Mouse (Mus musculus) liver, embryonic 14.5 days (tissue): ENCODE data around the gene Speg. TPM values are rescaled to one million over a fixed set of nuclear protein-coding genes. Genes with fewer than 3 reads are reported as not detected.

Source experiments
- ATAC-seq: fragments of 200-750 bp; cut with Nextera tagmentation; 2 replicates; pipeline ENCODE4 v1.8.0; 2017; ENCODE audit warnings: moderate number of reproducible peaks, mild to moderate bottlenecking, moderate library complexity; ENCODE audit not compliant: insufficient read depth
- DNase-seq, 3 experiments: peaks; one replicate each; pipeline ENCODE4 v3.0.0-alpha.2; 2012 to 2013; ENCODE audit warnings: low read depth in 3 of 3, low spot score in 3 of 3
- H3K27ac ChIP-seq: fragments of 300-500 bp; sonication (generic); 2 replicates; pipeline ENCODE4 v1.5.1; 2014; ENCODE audit warnings: moderate library complexity, mild to moderate bottlenecking, control low read depth, inconsistent platforms
- H3K27me3 ChIP-seq: fragments of 300-500 bp; sonication (generic); 2 replicates; pipeline ENCODE4 v1.6.1; 2014; ENCODE audit warnings: mild to moderate bottlenecking, low read length, moderate library complexity; ENCODE audit not compliant: control insufficient read depth, insufficient read depth
- H3K36me3 ChIP-seq: fragments of 300-500 bp; sonication (generic); replicated peaks from 2 replicates; pipeline ENCODE4 v1.6.1; 2014; ENCODE audit warnings: low read depth; ENCODE audit not compliant: control insufficient read depth, insufficient read depth
- H3K4me1 ChIP-seq, 2 experiments: fragments of 200-500 bp in 1 of 2; fragments of 300-500 bp in 1 of 2; sonication (generic) in 1 of 2; replicated peaks; 2 replicates each; pipeline ENCODE4 v1.6.1; 2012 to 2014; ENCODE audit warnings: antibody characterized with exemption in 1 of 2, inconsistent platforms in 1 of 2, low read length in 1 of 2; ENCODE audit not compliant: control insufficient read depth in 2 of 2, insufficient read depth in 2 of 2
- H3K4me2 ChIP-seq: fragments of 300-500 bp; sonication (generic); 2 replicates; pipeline ENCODE4 v1.6.1; 2014; ENCODE audit warnings: low read depth, mild to moderate bottlenecking, control low read depth, moderate library complexity
- H3K4me3 ChIP-seq, 2 experiments: fragments of 200-500 bp in 1 of 2; fragments of 300-500 bp in 1 of 2; sonication (generic) in 1 of 2; 2 replicates each; pipeline ENCODE4 v1.5.1; 2012 to 2014; ENCODE audit warnings: low read depth in 2 of 2, low read length in 2 of 2, mild to moderate bottlenecking in 2 of 2, control low read depth in 1 of 2, inconsistent platforms in 1 of 2, moderate library complexity in 1 of 2; ENCODE audit not compliant: insufficient read depth in 1 of 2
- H3K9ac ChIP-seq: fragments of 300-500 bp; sonication (generic); replicated peaks from 2 replicates; pipeline ENCODE4 v1.6.1; 2014; ENCODE audit warnings: mild to moderate bottlenecking, control low read depth, moderate library complexity
- H3K9me3 ChIP-seq: fragments of 300-500 bp; sonication (generic); 2 replicates; pipeline ENCODE4 v1.6.1; 2016; ENCODE audit warnings: low read length, mixed read lengths; ENCODE audit not compliant: control insufficient read depth
- CTCF ChIP-seq: IDR thresholded peaks from 2 replicates; pipeline ENCODE4 v1.5.1; 2016; ENCODE audit warnings: antibody characterized with exemption, low read depth, control low read depth
- EP300 ChIP-seq: IDR thresholded peaks from 2 replicates; pipeline ENCODE4 v1.6.1; 2016; ENCODE audit warnings: antibody characterized with exemption, low read depth
- WGBS: fragments of 180-500 bp; shearing (Covaris S2); extraction: QIAGEN DNeasy Blood & Tissue Kit; methylation state at CpG from one replicate; pipeline ENCODE4 v1.1.7; 2014; ENCODE audit not compliant: insufficient replicate concordance; 5-methylcytosine and 5-hydroxymethylcytosine counted together
- polyA plus RNA-seq, 2 experiments: library from polyadenylated mRNA; depleted of rRNA in 1 of 2; stranded (reverse) in 1 of 2; unstranded in 1 of 2; fragments of >200 nt; fragmentation: Nextera tagmentation in 1 of 2; extraction: Ambion mirVana in 1 of 2; gene quantifications; 2 replicates each; pipeline versions ENCODE4 v1.2.1 to v1.2.3; 2012 to 2014

Speg gene
- polyA plus RNA-seq, 2 experiments: 8.4 to 8.5 TPM

GRCm38 (mm10) chr1:75421794-75422193 is 46.7 kb downstream of the Speg start:
- Histone ChIP-seq H3K9me3 (no peaks in the 10 kb centered on the region), H3K4me1 (no peaks in the 10 kb centered on the region), H3K9ac (no peak overlapping the region), H3K4me3 (no peak overlapping the region), H3K27me3 (peaks cover 46% of the 10 kb centered on the region), H3K4me2 (no peak overlapping the region), H3K36me3 (no peaks in the 10 kb centered on the region), H3K27ac (no peak overlapping the region)
- TF ChIP-seq EP300 (no peak), CTCF (no peak)
- DNase-seq (no peak), ATAC-seq (no peak)
- WGBS: 8% methylated on average over 19 of the region's 20 CpGs

- no peaks in the 10 kb centered on the region for H3K36me3 ChIP-seq
- H3K9me3 ChIP-seq: no peaks in the 10 kb centered on the region
- H3K27ac ChIP-seq: no peak overlapping the region
- TF ChIP-seq EP300 (no peak), CTCF (no peak)
- DNase-seq: no peak
- no peak overlapping the region for H3K4me3 ChIP-seq
- H3K4me1 ChIP-seq: no peaks in the 10 kb centered on the region
- no peak for ATAC-seq
- H3K4me2 ChIP-seq: no peak overlapping the region
- peaks cover 46% of the 10 kb centered on the region for H3K27me3 ChIP-seq
- no peak overlapping the region for H3K9ac ChIP-seq
- 4% methylated on average over 32 of the region's 32 CpGs for WGBS
Observed at GRCm38 (mm10) chr1:75422216-75422822, 47.2 kb downstream of the Speg start.

- H3K4me1 ChIP-seq: no peaks in the 10 kb centered on the region
- H3K36me3 ChIP-seq: no peaks in the 10 kb centered on the region
- 1% methylated on average over 71 of the region's 71 CpGs for WGBS
- H3K9me3 ChIP-seq: no peaks in the 10 kb centered on the region
- TF ChIP-seq CTCF (no peak), EP300 (no peak)
- peak overlapping the region; percentile 40 for H3K4me2 ChIP-seq
- no peak overlapping the region for H3K9ac ChIP-seq
- DNase-seq: no peak
- H3K27me3 ChIP-seq: peaks cover 46% of the 10 kb centered on the region
- 0 out of 4 replicates have a peak overlapping the region, but pooled peaks of 1 of the 2 experiments have one; percentile 18 for H3K4me3 ChIP-seq
- no peak for ATAC-seq
- no peak overlapping the region for H3K27ac ChIP-seq
Observed at GRCm38 (mm10) chr1:75422823-75423471, 47.9 kb downstream of the Speg start.

- Histone ChIP-seq H3K4me3 (no peak overlapping the region), H3K4me1 (no peaks in the 10 kb centered on the region), H3K36me3 (no peaks in the 10 kb centered on the region), H3K27ac (no peak overlapping the region), H3K4me2 (no peak overlapping the region), H3K27me3 (peaks cover 46% of the 10 kb centered on the region), H3K9ac (no peak overlapping the region), H3K9me3 (no peaks in the 10 kb centered on the region)
- TF ChIP-seq EP300: no peak
- no peak for TF ChIP-seq CTCF
- ATAC-seq (no peak), DNase-seq (no peak)
- WGBS: 56% methylated on average over 11 of the region's 11 CpGs
Observed at GRCm38 (mm10) chr1:75423780-75424390, 48.8 kb downstream of the Speg start.

- Histone ChIP-seq H3K27ac (no peak overlapping the region), H3K4me3 (no peak overlapping the region), H3K36me3 (no peaks in the 10 kb centered on the region), H3K9me3 (no peaks in the 10 kb centered on the region), H3K4me1 (no peaks in the 10 kb centered on the region), H3K4me2 (no peak overlapping the region), H3K9ac (no peak overlapping the region), H3K27me3 (peaks cover 40% of the 10 kb centered on the region)
- TF ChIP-seq EP300: no peak
- TF ChIP-seq CTCF: peak; percentile 77
- DNase-seq: no peak
- WGBS: 11% methylated on average over 10 of the region's 10 CpGs
- ATAC-seq: no peak
Observed at GRCm38 (mm10) chr1:75425796-75426471, 50.8 kb downstream of the Speg start.
